Mouse (Mus musculus): ENCODE results near the gene Unc5c. TPM values are rescaled to one million over a fixed set of nuclear protein-coding genes. Genes with fewer than 3 reads are reported as not detected.

Unc5c gene
- polyA plus RNA-seq, 1 experiment from 2014 or later, result 15.6 TPM

DNA sequence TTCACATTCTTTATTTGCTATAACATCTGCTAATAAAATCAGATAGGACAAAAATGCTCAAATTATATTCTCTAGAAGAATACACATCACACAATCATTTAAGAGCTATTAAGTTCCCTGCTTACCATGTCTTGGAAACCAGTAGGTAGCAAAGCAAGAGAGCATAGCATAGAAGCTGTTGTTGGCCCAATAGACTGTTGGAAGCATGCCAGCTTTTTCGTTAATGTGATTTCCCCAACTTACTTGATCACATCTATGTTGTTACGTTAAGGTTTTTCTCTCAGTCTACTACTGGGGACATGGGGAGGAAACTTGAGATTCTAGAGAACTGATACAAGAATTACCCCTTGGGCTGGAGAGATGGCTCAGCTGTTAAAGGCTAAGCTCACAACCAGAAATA is 133.0 kb downstream of the Unc5c start:
- Histone ChIP-seq H3K4me2 (ENCODE audit: low read length) (no peak overlapping the region), H3K9me3 (replicated peaks; ENCODE audit: low read length) (no peaks in the 10 kb centered on the region), H3K4me1 (replicated peaks; ENCODE audit: insufficient read depth, low read length) (no peaks in the 10 kb centered on the region; the same call in 1 of the 2 replicates), H3K27me3 (ENCODE audit: insufficient read depth, low read length) (no peaks in the 10 kb centered on the region), H3K36me3 (ENCODE audit: insufficient read depth, low read length) (no peaks in the 10 kb centered on the region), H3K4me3 (replicated peaks; ENCODE audit: low read depth, low read length) (no peak overlapping the region), H3K9ac (ENCODE audit: low read depth, low read length) (no peak overlapping the region), H3K27ac (no peak overlapping the region)
- DNase-seq (ENCODE audit: low spot score) (no peak), ATAC-seq (replicated peaks; ENCODE audit: low FRiP score, low read depth) (no peak)
- 54% methylated on average over 2 of the region's 2 CpGs for WGBS
- TF ChIP-seq CTCF (IDR thresholded peaks at IDR 0.05; ENCODE audit: low read depth), result no peak

DNA sequence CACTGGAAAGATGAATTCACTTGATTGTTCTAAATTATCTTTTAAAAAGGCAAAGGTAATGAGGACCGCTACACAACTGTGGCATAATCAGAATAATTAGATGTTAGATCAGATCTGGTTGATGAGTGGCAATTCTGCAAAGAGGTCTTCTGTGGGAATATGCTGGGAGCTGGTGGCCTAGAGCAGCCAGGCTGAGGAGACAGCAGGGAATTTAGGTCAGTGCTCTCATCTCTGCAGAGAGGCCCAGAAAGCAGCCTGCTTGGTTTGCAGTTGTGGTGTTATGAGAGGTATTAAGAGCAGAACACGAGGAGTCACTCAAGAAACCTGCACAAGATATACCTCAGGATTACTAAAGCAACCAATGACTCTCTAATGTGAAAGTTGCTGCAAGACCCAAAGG is 133.9 kb downstream of the Unc5c start:
- Histone ChIP-seq H3K27ac (no peak overlapping the region), H3K4me1 (replicated peaks; ENCODE audit: insufficient read depth, low read length) (no peaks in the 10 kb centered on the region; the same call in 1 of the 2 replicates), H3K9ac (ENCODE audit: low read depth, low read length) (no peak overlapping the region), H3K9me3 (replicated peaks; ENCODE audit: low read length) (no peaks in the 10 kb centered on the region), H3K4me2 (ENCODE audit: low read length) (no peak overlapping the region), H3K4me3 (replicated peaks; ENCODE audit: low read depth, low read length) (no peak overlapping the region), H3K27me3 (ENCODE audit: insufficient read depth, low read length) (no peaks in the 10 kb centered on the region), H3K36me3 (ENCODE audit: insufficient read depth, low read length) (no peaks in the 10 kb centered on the region)
- no peak for TF ChIP-seq CTCF (IDR thresholded peaks at IDR 0.05; ENCODE audit: low read depth)
- ATAC-seq (replicated peaks; ENCODE audit: low FRiP score, low read depth) (no peak), DNase-seq (ENCODE audit: low spot score) (no peak)
- WGBS, result 91% methylated on average over 2 of the region's 2 CpGs

DNA sequence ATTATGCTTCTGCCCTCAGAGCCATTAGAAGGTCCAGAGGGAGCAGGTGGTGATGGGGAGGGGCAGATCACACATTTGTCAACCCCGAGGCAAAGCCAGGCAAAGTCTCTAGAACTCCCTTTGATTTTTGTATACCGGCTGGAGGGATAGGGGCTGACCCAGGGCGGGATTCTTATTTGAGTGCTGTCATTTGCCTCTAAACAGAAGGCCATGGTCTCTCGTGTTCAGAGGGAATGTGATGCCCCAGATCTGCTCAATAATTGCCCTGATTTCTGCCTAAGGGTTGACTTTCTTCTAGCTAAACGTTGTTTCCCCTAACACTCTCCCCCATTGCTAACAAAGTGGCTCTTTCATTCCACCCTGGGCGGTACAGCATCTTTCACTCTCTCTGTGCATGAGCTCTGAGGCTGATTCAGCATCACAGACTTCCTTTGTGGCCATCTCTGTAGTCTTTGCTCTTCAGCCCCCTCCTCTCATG is 136.1 kb downstream of the Unc5c start:
- H3K36me3 ChIP-seq (ENCODE audit: insufficient read depth, low read length), result no peaks in the 10 kb centered on the region
- no peak overlapping the region for H3K27ac ChIP-seq
- no peaks in the 10 kb centered on the region for H3K27me3 ChIP-seq (ENCODE audit: insufficient read depth, low read length)
- no peak for TF ChIP-seq CTCF (IDR thresholded peaks at IDR 0.05; ENCODE audit: low read depth)
- no peak overlapping the region for H3K4me3 ChIP-seq (replicated peaks; ENCODE audit: low read depth, low read length)
- no peak overlapping the region for H3K9ac ChIP-seq (ENCODE audit: low read depth, low read length)
- WGBS, result 31% methylated on average over 6 of the region's 6 CpGs
- no peaks in the 10 kb centered on the region; the same call in 1 of the 2 replicates for H3K4me1 ChIP-seq (replicated peaks; ENCODE audit: insufficient read depth, low read length)
- ATAC-seq (replicated peaks; ENCODE audit: low FRiP score, low read depth) (no peak), DNase-seq (ENCODE audit: low spot score) (no peak)
- H3K9me3 ChIP-seq (replicated peaks; ENCODE audit: low read length), result no peaks in the 10 kb centered on the region
- H3K4me2 ChIP-seq (ENCODE audit: low read length), result no peak overlapping the region

DNA sequence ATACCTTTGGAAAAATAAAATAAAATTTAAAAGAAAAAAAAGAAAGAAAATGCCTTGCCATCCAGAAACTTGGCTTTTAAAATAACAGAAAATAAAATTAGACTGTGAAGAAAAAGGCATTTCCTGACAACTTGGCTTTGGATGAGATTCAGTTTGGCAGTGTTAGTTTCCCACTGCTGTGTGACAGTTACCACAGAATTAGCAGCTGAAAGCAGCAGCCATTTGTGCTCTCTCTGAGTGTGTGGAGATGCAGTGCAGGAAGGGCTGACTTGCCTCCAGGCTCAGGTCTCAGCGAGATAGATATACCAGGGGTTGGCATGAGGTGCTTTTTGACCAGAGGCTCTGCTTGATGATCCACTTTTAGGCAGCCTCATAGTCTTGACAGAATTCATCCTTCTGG is 151.7 kb downstream of the Unc5c start:
- no peak for TF ChIP-seq CTCF (IDR thresholded peaks at IDR 0.05; ENCODE audit: low read depth)
- Histone ChIP-seq H3K9me3 (replicated peaks; ENCODE audit: low read length) (no peaks in the 10 kb centered on the region), H3K27me3 (ENCODE audit: insufficient read depth, low read length) (no peaks in the 10 kb centered on the region), H3K4me2 (ENCODE audit: low read length) (no peak overlapping the region), H3K4me3 (replicated peaks; ENCODE audit: low read depth, low read length) (no peak overlapping the region), H3K27ac (no peak overlapping the region), H3K36me3 (ENCODE audit: insufficient read depth, low read length) (no peaks in the 10 kb centered on the region), H3K9ac (ENCODE audit: low read depth, low read length) (no peak overlapping the region), H3K4me1 (replicated peaks; ENCODE audit: insufficient read depth, low read length) (no peaks in the 10 kb centered on the region)
- ATAC-seq (replicated peaks; ENCODE audit: low FRiP score, low read depth) (no peak), DNase-seq (ENCODE audit: low spot score) (no peak)
- WGBS, result 79% methylated on average over 1 of the region's 1 CpGs

DNA sequence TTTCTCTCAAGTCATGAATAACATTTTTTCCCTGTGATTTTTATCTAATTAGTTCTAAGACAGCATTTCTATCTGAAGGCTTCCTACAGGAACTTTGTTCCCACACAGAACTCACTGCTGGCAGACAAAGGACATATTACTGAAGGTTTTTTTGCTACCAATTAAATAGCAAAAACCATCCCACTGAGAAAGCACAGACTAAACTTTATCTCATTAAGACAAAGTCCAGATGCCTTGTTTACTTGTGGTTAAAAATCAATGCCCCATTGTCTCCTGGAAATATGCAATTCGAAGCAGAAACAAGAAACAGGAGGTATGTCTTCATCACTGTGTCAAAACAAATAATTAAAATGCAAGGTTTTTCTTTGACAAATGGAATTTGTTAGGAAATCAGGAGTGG is 153.7 kb downstream of the Unc5c start:
- Histone ChIP-seq H3K4me2 (ENCODE audit: low read length) (no peak overlapping the region), H3K27ac (no peak overlapping the region), H3K9ac (ENCODE audit: low read depth, low read length) (no peak overlapping the region), H3K4me3 (replicated peaks; ENCODE audit: low read depth, low read length) (no peak overlapping the region), H3K9me3 (replicated peaks; ENCODE audit: low read length) (no peaks in the 10 kb centered on the region), H3K4me1 (replicated peaks; ENCODE audit: insufficient read depth, low read length) (no peaks in the 10 kb centered on the region), H3K36me3 (ENCODE audit: insufficient read depth, low read length) (no peaks in the 10 kb centered on the region), H3K27me3 (ENCODE audit: insufficient read depth, low read length) (no peaks in the 10 kb centered on the region)
- no peak for TF ChIP-seq CTCF (IDR thresholded peaks at IDR 0.05; ENCODE audit: low read depth)
- ATAC-seq (replicated peaks; ENCODE audit: low FRiP score, low read depth) (no peak), DNase-seq (ENCODE audit: low spot score) (no peak)
- WGBS, result 67% methylated on average over 1 of the region's 1 CpGs

DNA sequence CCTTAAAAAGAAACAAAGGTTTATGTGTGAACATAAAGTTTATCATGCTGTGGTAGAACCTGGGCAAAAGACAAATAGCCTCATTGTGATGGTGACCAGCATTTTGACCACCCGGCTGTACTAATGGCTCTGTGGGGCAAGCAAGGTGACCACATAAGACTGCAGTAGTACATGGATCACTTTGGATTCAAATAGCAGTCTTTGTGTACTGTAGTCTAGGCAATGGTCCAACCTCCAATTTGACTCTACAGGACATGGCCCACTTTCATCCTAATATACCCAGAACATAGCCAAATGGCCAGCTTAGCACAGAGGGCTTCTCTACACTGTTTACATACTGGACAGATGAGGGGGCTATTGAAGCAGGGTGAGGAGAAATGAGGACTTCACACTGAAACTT is 156.5 kb downstream of the Unc5c start:
- no peak for ATAC-seq (replicated peaks; ENCODE audit: low FRiP score, low read depth)
- H3K4me2 ChIP-seq (ENCODE audit: low read length), result no peak overlapping the region
- no peak overlapping the region for H3K9ac ChIP-seq (ENCODE audit: low read depth, low read length)
- WGBS, result 100% methylated on average over 1 of the region's 1 CpGs
- no peak overlapping the region for H3K27ac ChIP-seq
- H3K36me3 ChIP-seq (ENCODE audit: insufficient read depth, low read length), result no peaks in the 10 kb centered on the region
- H3K4me1 ChIP-seq (replicated peaks; ENCODE audit: insufficient read depth, low read length), result no peaks in the 10 kb centered on the region
- no peak for DNase-seq (ENCODE audit: low spot score)
- no peaks in the 10 kb centered on the region for H3K9me3 ChIP-seq (replicated peaks; ENCODE audit: low read length)
- no peak for TF ChIP-seq CTCF (IDR thresholded peaks at IDR 0.05; ENCODE audit: low read depth)
- no peak overlapping the region for H3K4me3 ChIP-seq (replicated peaks; ENCODE audit: low read depth, low read length)
- H3K27me3 ChIP-seq (ENCODE audit: insufficient read depth, low read length), result no peaks in the 10 kb centered on the region
